Mouse (Mus musculus): ENCODE data around the gene Itgb8.

Itgb8 gene

DNA sequence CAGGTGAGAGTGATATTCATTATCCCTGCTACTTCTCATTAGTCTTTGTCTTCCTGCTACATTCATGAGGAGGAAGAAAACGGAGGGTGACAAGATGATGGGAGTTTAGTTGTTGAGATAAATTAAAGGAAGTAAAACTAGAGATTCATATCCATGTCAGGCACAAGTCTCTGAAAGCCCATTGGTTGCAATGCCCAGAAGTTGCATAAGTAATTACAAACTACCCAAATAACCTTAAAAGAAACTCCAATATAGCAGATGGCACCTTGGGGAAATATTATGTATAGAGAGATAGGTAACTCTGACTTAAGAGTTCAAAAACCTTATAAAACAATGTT lies 31.2 kb downstream of the Itgb8 start:
- no peak for DNase-seq

DNA sequence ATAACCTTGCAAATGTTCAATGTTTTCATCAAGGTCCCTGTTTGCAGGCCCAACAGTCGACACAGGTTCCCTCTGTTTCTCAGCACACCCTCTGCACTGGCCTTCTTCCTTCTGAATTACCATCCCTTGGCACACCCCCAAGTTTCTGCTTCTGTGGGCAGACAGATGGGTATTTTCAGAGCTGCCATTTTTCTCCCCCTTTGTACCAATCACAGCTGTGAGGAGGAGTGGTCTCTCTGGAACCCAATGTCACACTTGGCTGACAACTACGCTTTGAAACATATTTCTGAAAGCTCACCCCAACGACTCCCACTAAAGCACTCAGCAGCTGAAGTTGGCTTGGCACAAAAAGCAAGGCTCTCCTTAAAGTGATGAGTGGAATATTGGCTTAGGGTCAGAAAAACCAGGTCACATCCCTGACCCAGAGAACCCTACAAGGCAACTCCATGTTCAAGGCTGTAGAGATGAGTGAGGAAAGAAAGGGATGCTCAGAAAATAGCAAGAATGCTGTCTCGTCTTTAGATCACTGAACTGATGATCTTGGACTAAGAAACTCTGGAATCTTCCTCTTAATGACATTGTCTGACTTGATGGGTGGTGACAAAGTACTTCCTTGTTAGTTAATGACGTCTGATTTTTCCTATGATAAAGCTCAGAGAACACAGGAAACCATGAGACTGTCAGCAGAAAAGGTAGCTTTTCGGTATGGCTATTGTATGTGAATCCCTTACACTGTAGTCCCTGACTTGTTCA lies 31.7 kb downstream of the Itgb8 start:
- DNase-seq, result no peak

DNA sequence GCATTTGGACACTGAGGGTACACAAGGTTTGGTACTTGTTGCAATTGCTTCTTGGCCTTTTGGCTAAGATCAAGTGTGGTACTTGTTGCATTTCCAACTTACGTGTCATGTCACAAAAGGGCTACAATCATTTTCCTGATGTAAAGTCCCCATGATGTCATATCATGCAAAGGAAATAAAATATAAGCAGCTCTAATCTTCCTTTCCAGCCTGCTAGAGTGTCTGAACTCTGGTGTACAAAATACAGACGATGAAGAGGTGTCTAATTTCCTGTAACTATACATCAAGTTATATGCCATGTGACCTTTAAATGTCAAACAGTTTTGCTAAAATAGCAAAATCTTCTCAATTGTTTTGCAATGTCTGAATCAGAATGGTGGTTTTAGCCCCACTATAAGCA lies 34.2 kb downstream of the Itgb8 start:
- DNase-seq, result no peak

DNA sequence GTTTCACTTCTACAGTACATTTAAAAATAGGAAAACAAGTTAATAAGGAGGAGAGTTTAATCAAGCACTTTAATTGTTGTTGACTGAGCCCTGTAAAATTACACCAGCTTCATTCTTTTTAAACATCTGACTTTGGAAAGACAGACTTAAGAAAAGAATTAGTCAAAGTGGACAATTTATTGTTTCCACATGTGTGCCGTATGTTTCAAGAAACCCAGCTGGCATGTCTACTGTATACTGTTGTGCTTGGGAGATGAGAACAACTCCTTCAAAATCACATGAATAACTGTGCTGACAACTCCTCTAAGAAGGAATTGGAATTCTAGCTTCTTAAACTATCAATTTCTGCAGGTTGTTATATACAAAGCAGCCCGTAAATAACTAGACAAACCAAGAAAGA lies 35.8 kb downstream of the Itgb8 start:
- no peak for DNase-seq

DNA sequence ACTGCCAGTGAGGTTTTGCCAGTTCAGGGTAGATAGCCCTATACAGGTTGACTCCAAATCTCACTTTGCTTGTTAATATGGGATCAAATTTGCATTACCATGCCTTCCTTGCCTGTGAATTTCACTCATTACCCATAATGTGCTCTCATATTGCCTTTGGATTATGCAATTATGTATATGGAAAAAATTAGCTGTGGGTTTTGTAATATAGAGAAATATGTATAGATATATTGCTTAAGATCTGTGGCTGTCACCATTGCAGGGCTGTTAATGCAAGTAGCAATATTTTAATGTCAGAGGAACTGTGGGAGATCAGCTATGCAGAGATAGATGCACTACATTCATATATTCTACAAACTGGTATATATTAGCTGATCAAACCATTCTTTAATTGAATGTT lies 43.5 kb downstream of the Itgb8 start:
- DNase-seq, result no peak

DNA sequence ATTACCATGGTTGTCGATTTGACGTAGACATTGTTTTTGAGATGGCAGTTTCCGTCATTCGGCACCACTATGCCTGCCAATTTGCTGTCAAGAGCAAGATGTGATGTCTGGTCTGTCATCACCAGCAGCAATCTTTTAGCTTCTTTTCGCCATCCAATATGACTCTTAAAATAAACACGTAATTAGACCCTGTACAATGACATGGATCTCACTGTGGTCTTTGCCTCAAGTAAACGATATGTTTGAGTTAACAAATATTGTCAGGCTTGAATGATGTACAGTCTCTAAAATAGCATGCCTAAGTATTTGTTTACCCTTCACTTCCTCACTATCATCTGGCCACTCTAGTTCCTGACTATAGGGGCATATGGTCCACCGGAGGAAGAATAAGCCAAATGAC lies 48.8 kb downstream of the Itgb8 start:
- no peak for DNase-seq

DNA sequence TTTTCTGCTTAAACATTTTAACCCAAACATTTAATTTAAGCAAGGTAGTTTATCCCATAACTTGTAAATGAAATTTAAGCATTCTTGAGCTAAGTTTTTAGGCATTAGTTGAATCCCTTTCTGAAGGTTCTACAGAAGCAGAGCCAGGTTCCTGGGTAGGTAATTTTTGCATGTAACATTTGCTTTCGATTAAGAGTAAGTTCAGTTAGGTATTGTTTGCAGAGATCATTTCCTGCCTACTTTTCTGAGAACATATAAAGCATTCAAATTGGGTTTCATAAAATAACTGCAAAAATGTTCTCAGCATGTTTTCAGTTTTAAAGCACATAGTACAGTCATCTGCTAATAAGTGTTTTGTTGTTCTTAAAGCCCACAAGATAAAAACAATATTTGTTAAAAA lies 53.2 kb downstream of the Itgb8 start:
- no peak for DNase-seq

DNA sequence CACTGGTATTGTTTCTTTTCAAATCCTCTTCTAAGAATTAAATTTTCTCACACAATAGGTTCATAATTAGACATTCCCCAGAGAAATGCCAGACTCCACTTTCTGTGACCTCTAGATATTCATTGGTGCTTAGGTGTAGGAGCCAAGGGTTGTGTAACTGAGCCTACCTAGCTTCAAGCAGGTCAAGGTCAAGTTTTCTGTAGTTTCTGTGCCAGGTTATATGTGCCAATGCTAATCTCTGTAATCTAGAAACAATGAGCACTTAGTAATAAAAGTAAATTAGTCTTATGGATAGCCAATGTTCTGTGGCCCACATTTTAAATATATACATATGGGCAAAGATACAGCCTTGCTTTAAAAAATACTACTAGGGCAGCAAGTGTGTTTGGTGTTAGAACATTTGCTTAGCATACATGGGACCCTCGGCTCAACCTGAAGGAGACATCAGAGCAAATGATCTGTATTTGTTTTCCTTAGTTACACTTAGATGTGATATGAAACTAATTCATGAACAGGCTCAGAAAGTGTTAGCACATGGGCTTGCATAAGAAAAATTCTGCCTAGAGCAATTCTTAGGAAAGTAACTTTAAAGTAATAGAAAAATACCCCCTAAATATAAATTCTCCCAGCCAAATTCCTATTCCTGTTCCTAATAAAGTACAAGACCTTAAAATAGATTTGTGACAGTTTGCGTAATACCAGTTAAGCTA lies 56.2 kb downstream of the Itgb8 start:
- DNase-seq, result no peak

DNA sequence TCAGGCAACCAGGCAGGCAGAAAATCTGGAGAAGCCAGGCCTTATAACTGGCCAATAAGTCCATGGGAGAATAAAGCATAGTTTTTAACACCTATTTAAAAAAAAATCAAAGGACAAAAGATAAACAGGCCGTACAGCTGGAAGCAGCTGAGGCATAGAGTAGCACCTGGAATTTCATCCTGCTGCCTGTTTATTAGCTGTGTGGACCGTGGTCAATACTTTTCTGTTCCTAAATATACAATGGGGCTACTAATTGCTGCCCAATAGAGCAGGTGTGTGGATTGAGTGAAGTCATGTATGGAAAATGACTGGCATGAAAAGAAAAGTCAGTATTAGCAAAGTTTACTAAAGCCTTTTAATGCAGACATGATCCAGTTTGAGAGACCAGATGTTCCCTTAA lies 62.6 kb downstream of the Itgb8 start:
- DNase-seq, result no peak

DNA sequence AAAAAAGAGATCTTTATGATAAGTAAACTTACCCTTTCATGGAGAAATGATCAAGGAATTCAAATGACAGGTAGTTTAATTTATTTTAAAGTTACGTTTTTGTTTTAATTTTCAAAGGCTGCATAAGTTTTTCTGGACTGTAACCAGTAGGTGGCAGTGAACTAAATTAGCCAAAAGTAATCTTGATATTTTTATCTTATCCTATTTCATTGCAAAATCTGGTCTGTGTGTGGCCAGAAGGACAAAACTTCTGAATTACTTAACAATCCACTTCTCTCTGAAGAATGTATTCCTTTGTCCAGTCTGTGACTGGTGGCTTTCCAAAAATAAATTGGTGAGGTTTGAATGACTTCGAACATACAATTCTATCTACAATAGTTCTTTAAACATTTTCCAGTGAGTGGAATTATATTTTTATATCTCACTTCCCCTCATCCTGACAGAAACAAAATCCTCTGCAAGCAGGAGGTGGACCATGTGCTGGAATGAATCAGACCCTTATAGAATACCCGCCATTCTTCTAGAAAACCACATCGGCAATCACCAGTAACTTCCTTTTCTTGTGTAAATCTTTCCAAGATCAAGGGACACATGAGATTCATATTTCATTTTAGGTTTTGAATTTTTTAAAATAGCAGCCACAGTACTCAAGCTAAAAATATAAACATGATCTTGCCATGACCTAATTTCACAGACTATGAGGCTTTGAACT lies 68.6 kb downstream of the Itgb8 start:
- no peak for DNase-seq

DNA sequence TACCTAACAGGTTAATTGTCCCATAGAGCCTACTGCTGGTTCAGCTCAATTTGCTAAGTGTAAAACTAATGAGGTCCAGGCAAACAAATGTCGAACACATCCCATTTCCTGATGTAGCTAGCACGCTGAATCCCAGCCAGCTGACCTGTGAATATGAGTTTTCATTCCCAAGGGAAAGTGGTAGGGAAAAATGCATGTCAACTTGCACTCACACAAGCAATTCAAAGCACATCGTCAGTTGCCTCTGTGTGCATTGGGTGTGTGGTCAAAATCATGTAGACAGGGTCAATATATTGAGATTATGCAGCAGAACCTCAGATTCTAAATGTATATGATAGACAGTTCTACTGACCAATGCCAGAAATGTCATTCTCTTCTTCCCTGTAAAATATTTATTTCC lies 69.5 kb downstream of the Itgb8 start:
- DNase-seq, result peak; percentile 17

DNA sequence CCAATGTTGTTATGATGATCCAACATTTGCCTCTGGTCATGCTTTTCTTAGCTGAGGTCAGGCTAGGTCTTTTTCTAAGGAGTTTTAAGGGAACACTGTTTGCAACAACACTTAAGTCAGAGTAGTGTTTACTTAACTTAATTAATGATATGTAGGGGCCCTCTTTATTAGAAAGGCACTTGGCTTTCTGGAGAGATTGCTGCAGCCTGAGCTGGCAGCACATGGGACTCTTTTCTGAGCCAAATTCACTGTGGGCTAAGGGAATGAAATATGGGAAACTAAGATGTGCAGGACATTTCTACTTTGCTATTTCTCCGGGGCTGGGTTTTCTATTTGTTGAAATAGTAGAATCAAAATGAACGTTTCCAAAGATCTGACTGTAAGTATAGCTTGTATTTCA lies 73.5 kb downstream of the Itgb8 start:
- DNase-seq, result no peak

DNA sequence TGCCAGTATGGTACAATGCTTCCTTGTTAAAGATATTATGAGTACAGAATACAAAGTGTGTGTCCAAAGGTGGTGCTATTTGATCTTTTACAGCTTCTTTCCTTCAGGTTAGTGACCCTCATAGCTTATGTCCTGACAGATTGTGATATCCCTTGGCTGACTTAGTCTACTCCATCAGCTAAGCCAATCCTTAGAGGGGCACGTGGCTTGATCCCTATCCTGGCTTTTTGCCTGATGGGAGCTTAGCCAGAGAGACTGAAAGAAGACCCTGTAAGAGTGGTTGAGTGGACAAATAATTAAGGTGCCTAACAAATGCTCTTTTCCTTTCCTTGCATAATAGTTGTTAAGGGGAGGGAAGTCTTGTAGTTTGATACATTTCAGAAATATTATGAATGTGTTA lies 73.9 kb downstream of the Itgb8 start:
- DNase-seq, result no peak

DNA sequence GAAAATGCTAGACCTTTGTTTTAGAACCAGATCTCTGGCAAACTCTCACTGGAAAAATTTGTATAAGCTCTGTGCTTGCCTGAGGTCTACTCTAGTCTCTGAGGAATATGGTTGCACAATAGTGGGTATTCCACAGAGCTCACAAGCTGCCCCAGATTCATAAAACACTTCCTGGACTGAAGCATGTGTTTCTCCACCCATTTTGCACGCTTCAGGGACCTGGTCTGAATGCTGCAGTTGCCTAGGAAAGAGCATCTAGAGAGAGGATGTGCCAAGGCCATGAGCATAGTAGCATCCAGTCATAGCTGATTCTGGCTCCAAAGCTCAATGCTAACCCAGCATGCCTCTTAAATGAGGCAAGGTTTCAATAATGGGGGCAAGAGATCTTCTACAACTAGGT lies 74.4 kb downstream of the Itgb8 start:
- DNase-seq, result peak; percentile 22

DNA sequence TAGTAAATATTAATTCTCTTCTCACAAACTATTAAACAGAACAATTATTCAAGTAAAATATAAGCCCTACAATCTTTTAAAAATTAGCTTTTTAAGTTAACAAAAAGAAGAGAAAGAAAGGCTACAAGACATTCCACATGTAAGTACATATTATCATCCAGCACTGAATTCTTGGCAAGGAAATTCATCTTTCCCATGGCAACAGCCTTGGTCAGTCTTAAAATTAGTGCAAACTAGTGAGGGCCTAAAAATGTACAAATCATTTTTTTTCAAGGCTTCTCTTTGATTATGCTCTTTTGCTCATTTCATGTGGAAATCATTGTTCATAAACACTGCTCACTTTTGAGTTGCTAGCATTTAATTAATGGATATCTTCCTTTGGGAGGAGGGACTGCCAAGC lies 77.8 kb downstream of the Itgb8 start:
- no peak for DNase-seq

DNA sequence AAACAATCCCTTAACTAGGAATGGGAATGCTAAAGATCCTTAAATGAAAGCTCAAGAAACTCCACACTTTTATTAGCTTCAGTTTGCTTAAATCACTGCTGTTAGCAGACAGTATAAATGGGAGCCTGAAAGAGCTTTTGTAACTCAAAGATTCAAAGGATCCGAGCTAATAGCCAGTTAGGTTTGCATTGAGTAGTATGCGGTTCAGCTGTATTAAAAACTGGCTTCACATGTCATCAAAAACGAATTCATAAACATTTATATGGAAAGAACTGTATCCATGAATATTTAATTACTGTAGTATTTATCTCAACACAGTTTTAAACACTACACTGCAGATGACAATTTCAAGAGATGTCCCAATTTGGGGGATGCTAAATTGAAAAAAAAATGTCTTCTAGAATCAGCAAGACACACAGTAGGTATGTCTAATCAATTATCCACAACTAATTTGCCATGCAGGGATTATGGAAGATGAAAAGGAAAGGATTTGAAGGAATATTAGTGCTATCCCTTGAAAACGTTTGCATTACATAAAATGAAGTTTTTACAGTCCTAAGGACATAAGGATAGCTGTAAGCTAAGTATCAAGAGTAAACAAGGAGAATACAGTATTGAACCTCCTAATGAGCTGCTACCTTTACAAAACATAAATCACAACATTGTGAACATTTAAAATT lies 79.2 kb downstream of the Itgb8 start:
- DNase-seq, result no peak

DNA sequence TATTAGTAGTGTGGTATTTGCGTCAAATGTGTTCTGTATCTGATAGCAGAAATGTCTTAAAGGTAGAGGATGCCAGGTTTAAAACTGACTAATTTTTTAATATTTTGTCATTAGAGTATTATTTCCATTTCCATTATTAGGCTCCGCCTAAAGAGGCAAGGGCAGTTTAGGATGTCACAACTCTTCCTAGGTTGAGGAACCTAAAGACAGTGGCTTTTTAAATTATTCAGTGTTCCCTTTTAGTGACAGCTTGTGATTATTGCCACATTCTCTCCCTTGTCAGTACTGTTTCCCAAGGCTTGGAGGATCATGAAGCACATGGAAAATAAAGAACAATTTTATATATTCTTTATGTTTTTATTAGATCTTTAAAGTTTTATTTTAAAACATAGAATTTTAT lies 80.9 kb downstream of the Itgb8 start:
- no peak for DNase-seq

DNA sequence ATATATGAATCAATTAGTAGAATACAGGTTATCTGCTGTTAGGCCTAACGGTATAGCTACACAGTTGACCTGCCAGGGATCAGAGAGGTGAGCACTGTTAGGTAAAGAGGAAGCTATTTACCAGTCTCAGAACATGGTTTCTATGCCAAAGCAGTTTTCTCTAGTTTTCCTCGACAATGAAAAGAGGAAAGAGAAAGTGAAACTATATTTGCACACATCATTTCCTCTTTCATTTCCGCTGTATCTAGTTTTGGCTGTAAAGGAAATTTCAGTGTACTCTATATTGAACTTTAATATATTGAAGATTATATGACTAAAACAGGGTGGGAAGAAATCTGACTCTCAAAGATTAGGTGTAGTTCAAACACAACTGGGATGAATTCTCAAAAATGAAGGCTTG lies 81.5 kb downstream of the Itgb8 start:
- DNase-seq, result no peak

DNA sequence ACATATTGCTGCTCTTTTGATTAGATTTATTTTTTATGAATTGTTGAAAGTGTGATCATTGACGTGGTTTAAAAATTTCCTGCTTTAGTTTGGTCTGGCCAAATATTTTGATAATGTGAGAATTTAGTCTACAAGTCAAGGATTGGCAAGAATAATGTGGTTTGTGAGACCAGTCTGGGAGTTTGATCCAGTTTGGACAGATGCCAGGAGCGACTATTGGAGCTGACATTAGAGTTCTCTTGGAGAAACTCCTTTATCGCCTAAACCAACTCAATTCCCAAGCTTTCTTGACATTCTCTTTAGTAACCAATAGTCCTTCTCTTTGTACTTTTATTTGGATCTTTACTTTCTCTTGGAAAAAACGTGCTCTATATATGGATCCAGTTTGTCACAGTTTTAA lies 83.0 kb downstream of the Itgb8 start:
- DNase-seq, result no peak

DNA sequence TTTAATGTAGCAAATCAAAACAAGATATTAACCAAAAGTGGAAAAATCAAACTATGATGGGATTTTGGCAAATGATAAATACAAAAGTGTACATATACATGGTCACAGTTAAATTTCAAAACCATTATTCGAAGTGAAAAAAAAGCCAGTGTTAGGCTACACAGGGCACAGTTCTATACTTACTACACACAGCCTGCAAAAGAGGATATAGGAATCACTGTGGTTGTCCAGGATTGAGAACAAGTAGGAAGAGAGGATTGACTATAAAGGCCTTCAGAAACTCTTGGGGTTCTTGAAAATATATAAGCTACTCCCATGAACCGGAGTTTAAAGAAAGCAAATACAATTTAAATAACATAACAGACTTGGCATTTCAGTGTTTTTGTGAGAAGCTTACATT lies 87.6 kb downstream of the Itgb8 start:
- no peak for DNase-seq

DNA sequence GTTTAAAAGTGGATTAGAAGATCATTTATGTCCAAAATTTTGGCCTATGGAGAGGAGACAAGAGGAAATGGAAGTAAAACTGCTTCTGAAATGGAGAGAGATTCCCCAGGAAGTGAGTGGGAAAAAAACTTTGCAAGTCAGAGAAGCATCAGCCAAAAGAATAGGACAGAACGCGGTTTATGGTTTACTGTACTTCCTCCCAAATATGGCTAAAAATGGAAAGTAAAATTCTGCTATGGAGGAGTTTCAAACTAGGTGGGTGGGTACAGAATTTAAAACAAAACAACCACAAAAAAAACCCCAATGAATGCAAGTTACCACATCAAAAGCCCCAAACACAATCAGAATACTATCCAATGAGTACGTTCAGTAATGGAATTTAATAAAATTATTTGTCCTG lies 90.8 kb downstream of the Itgb8 start:
- no peak for DNase-seq

DNA sequence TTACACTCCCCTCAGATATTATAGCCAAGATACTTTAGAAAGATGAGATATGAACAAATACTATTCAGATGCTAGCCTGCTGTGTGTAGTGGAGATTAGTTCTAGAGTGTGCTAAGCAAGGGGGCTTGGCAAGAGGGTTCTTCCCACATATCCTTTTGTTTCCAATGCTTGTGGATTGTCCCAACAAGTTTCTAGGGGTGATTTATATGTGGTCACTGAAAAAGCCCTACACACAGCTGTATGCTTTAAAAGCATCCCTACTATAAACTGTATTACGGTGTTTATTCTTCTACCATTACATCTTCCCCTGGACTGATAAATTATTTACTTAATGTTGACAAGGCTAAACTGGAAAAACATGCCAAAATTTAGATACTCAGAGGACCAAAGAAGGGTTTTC lies 92.6 kb downstream of the Itgb8 start:
- DNase-seq, result no peak

DNA sequence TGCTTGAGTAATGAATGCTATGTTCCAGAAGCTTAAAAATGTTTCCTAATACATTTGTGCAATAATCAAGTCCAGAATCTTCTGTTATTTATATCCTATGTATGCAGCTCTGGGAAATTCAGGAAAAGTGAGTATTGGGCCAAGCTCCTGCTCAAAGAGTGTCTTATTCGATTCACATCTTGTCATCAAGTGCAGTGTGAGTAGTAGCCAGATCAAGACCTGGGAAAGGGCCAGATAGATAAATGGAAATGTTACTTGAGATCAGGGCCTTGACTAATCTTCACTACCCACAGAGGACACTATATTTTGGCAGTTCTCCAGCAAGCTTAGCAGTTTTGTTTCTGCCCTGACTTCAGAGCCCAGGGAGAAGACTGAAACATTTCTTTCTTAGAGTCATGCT lies 100.7 kb downstream of the Itgb8 start:
- no peak for DNase-seq
